Mouse (Mus musculus) olfactory bulb, adult 2 months (tissue): ENCODE measurements around the gene Patz1. TPM values are rescaled to one million over a fixed set of nuclear protein-coding genes. Genes with fewer than 3 reads are reported as not detected.

Experiments used
- H3K27ac ChIP-seq: fragments of 200-500 bp; 2 replicates; pipeline ENCODE4 v1.5.1; 2012; ENCODE audit warnings: low read depth, low read length; ENCODE audit not compliant: insufficient read depth
- H3K4me1 ChIP-seq: fragments of 200-500 bp; 2 replicates; pipeline ENCODE4 v1.6.1; 2012; ENCODE audit warnings: low read length; ENCODE audit not compliant: control insufficient read depth, insufficient read depth
- H3K4me3 ChIP-seq: fragments of 200-500 bp; 2 replicates; pipeline ENCODE4 v1.5.1; 2012; ENCODE audit warnings: mild to moderate bottlenecking, low read depth, low read length, moderate library complexity; ENCODE audit not compliant: insufficient read depth
- CTCF ChIP-seq: fragments of 200-500 bp; IDR thresholded peaks from 2 replicates; pipeline ENCODE4 v1.5.1; 2012; ENCODE audit warnings: low read depth, mild to moderate bottlenecking, low read length, moderate library complexity; ENCODE audit not compliant: insufficient read depth
- POLR2A ChIP-seq: fragments of 200-500 bp; IDR thresholded peaks from 2 replicates; pipeline ENCODE4 v1.6.1; 2012; ENCODE audit warnings: mild to moderate bottlenecking, low read depth, low read length, moderate library complexity; ENCODE audit not compliant: insufficient read depth
- WGBS: fragments of 180-500 bp; shearing (Covaris S2); methylation state at CpG from one replicate; pipeline ENCODE4 v1.1.7; 2018; 5-methylcytosine and 5-hydroxymethylcytosine counted together
- polyA plus RNA-seq: library from polyadenylated mRNA; stranded (reverse); fragments of >200 nt; gene quantifications from 2 replicates; pipeline ENCODE4 v1.2.4, GENCODE M21; 2012; ENCODE audit warnings: low replicate concordance; ENCODE audit not compliant: missing spikeins, insufficient read depth, insufficient read length

Gene Patz1
- polyA plus RNA-seq, 1 experiment, result not detected

DNA sequence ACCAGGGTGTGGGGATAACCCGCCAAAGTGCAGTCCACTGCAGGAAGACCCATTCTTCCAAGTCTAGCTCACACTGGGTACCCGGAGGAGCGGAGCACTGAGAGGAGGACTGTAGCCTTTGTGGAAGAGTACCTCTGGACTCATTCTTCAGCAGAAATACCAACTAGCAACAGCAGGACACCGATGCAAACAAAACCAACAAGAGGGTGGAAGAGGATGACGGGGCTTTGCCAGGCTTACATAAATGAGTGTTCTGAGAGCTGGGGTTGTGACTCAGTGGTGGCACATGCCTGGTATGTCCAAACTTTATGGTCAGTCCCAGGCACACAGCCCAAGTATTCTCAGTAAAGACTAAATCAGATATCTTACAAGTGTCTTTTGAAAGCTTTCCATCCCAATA, 12.4 kb downstream of the Patz1 start:
- WGBS, result 93% methylated on average over 5 of the region's 5 CpGs
- no peak overlapping the region for H3K27ac ChIP-seq
- no peak overlapping the region for H3K4me3 ChIP-seq
- no peak for TF ChIP-seq CTCF
- no peak for TF ChIP-seq POLR2A
- peaks cover 7% of the 10 kb centered on the region for H3K4me1 ChIP-seq

GRCm38 (mm10) chr11:3302385-3302784, 13.7 kb downstream of the Patz1 start:
- H3K27ac ChIP-seq, result no peak overlapping the region; the same call in 1 of the 2 replicates
- no peak for TF ChIP-seq CTCF
- TF ChIP-seq POLR2A, result no peak

DNA sequence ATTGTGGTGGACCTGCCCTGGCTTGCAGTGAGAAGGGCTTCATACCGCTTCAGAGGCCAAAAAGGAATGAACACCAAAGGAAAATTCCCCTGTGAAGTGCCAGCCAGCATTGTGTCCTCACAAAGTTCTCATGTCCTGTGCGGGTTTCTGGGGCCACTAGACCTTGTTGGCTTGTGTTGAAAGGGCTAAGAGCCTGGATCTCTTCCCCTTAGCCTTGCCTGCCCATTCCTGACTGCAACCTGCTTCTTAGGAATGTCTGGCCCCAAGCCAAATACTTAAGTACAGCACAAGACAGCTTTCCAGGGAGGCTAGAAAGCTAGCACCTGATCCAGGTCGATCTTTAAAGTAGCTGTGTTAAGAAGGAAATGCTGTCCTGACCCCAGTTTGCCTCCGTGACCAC, 14.1 kb downstream of the Patz1 start:
- TF ChIP-seq CTCF (no peak), POLR2A (no peak)
- Histone ChIP-seq H3K27ac (no peak overlapping the region; the same call in 1 of the 2 replicates), H3K4me1 (peaks cover 6% of the 10 kb centered on the region; the same call in 1 of the 2 replicates), H3K4me3 (no peak overlapping the region)
- 57% methylated on average over 4 of the region's 4 CpGs for WGBS

More at GRCm38 (mm10) chr11:3302385-3302784, 13.7 kb downstream of the Patz1 start:
- Histone ChIP-seq H3K4me3 (no peak overlapping the region), H3K4me1 (peaks cover 6% of the 10 kb centered on the region; the same call in 1 of the 2 replicates)
- WGBS, result 66% methylated on average over 4 of the region's 4 CpGs

DNA sequence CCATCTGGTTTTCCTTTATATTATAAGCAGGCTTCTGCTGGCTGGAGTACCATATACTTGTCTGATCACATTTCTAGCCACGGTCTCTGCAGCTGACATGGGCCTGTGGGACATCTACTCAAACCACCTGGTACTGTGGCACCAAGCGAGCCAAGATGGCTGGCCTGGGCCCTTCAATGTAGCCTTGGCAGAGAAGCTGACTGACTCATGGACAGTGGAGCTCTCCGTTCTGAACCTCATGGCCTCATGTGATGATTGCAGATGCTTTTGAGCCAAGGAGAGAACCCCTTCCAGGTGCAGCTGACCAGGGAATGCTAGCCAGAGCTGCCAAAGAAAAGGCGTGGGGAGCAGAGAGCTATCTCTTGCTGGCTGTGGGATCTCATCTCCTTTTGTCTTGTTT, 17.1 kb downstream of the Patz1 start:
- TF ChIP-seq CTCF, result no peak
- TF ChIP-seq POLR2A, result no peak
- H3K4me1 ChIP-seq, result peaks cover 2% of the 10 kb centered on the region; the same call in 1 of the 2 replicates
- 88% methylated on average over 4 of the region's 4 CpGs for WGBS
- H3K4me3 ChIP-seq, result no peak overlapping the region
- no peak overlapping the region for H3K27ac ChIP-seq

- 90% methylated on average over 3 of the region's 3 CpGs for WGBS
- TF ChIP-seq CTCF, result no peak
These were observed 19.2 kb downstream of the Patz1 start for GRCm38 (mm10) chr11:3307875-3308274.

DNA sequence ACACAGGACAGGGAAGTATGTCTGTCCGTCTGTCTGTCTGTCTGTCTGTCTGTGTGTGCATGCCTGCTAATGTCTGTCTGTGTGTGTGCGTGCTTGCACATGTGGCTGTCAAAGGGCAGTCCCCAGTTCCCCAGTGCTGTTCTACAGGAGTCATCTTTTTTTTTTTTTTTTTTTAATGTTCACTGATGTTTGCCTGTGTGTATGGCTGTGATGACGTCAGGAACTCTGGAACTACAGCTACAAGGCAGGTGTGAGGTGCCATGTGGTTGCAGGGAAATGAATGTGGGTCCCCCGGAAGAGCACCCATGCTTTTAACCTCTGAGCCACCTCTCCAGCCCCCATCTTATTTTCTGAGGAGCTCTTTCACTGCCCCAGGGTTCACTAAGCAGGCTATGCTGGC, 21.2 kb downstream of the Patz1 start:
- no peaks in the 10 kb centered on the region for H3K4me1 ChIP-seq
- H3K27ac ChIP-seq, result no peak overlapping the region
- 90% methylated on average over 4 of the region's 4 CpGs for WGBS
- H3K4me3 ChIP-seq, result no peak overlapping the region
- TF ChIP-seq CTCF (no peak), POLR2A (no peak)

More at GRCm38 (mm10) chr11:3307875-3308274, 19.2 kb downstream of the Patz1 start:
- Histone ChIP-seq H3K4me1 (0 out of 2 replicates have a peak, but pooled peaks cover 2% of the 10 kb centered on the region), H3K27ac (no peak overlapping the region), H3K4me3 (no peak overlapping the region)

DNA sequence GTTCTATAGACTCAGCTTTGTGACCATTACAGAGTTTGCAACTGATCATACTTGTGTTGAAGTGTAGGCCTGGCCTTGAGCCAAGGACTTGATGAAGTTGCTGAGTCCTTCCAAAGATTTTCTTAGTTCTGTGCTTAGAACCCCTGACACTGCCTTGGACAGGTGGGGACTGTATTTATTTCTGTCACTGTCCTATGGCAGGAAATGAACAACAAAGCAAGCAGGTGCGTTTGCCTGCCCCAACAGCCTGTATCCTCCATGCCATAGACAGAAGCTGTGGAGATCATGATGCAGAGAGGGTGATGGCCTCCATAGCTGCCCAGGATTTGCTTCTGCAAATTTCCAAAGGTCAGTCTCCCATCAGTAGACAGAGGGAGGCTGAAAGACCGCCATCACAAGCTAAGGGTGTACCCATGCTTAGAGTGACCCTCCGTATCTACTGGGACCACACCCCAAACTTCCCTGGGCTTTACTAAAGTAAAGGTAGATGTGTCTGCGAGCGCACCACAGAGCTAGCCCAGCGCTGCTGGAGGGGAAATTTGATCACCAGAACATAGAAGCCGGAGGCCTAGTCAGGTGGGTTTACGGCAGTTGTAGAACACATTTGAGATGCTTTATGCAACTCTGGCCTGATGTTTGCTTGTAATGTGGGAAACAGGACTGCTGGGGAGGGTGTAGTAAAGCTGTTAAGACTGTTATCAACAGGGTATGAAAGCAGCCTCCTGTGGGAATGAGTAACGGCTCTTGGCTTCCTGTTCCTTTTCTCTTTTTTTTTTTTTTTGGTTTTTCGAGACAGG, 22.3 kb downstream of the Patz1 start:
- H3K4me1 ChIP-seq, result no peaks in the 10 kb centered on the region
- TF ChIP-seq CTCF, result no peak
- no peak for TF ChIP-seq POLR2A
- H3K27ac ChIP-seq, result no peak overlapping the region
- 85% methylated on average over 10 of the region's 10 CpGs for WGBS
- no peak overlapping the region for H3K4me3 ChIP-seq

DNA sequence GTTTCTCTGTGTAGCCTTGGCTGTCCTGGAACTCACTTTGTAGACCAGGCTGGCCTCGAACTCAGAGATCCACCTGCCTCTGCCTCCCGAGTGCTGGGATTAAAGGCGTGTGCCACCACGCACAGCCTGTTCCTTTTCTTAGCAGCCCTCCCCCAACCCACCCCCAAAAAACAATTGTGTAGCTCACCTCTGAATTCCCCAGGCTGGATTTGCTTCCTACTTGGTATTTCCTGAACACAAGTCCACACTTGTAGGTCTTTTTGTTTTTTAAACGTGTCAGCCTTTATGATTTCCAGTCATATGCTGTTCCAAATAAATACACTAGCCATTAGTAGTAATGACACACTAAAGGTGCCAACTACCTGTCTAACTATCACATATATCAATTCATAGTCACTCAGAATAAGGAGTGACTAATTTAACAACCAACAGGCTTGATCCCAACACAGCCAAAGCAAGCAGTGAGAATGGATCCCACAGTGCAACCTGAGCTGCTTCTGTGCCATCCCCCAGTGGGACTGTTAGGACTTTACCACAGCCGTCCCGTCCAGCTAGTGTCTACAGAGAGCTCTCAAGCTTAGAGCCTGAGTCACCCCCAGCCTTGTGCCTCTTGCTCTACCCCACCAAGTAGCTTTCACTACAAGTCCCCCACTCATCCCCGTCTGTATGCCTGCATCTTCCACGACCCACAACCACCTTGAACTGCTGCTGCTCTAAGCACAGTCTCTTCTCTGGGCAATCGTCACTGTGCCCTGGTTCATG, 23.1 kb downstream of the Patz1 start:
- TF ChIP-seq POLR2A, result no peak
- TF ChIP-seq CTCF, result no peak
- H3K27ac ChIP-seq, result no peak overlapping the region
- no peak overlapping the region for H3K4me3 ChIP-seq
- WGBS, result 83% methylated on average over 10 of the region's 10 CpGs
- no peaks in the 10 kb centered on the region for H3K4me1 ChIP-seq

- 91% methylated on average over 1 of the region's 1 CpGs for WGBS
- no peak overlapping the region for H3K4me3 ChIP-seq
- H3K4me1 ChIP-seq, result no peaks in the 10 kb centered on the region
- TF ChIP-seq CTCF (no peak), POLR2A (no peak)
- H3K27ac ChIP-seq, result no peak overlapping the region
These were observed 24.6 kb downstream of the Patz1 start for GRCm38 (mm10) chr11:3313294-3313693.
